Mouse (Mus musculus) lung, adult 2 months (tissue): ENCODE results near the gene P4ha3. TPM values are rescaled to one million over a fixed set of nuclear protein-coding genes. Genes with fewer than 3 reads are reported as not detected.
"Not testable (repeated sequence)": the region's sequence is repeated elsewhere in the genome, so short reads cannot be mapped to it uniquely, and the experiment has no call there.

Source experiments
- DNase-seq: peaks from one replicate; pipeline ENCODE4 v3.0.0; 2022
- H3K4me1 ChIP-seq: fragments of 200-500 bp; 2 replicates; pipeline ENCODE4 v1.6.1; 2011; ENCODE audit warnings: low read length; ENCODE audit not compliant: control insufficient read depth, insufficient read depth
- H3K4me3 ChIP-seq: fragments of 200-500 bp; replicated peaks from 2 replicates; pipeline ENCODE3; 2011; ENCODE audit warnings: low read depth, mild to moderate bottlenecking, control low read depth, low read length; ENCODE audit errors: extremely low read depth
- CTCF ChIP-seq: fragments of 200-500 bp; IDR thresholded peaks from 2 replicates; pipeline ENCODE4 v1.5.1; 2011; ENCODE audit warnings: mild to moderate bottlenecking, low read length, control low read depth; ENCODE audit not compliant: insufficient read depth
- POLR2A ChIP-seq: fragments of 200-500 bp; IDR thresholded peaks from 2 replicates; pipeline ENCODE4 v1.6.1; 2011; ENCODE audit warnings: low read depth, mild to moderate bottlenecking, control low read depth, low read length, borderline replicate concordance; ENCODE audit errors: extremely low read depth
- WGBS: fragments of 180-500 bp; shearing (Covaris S2); methylation state at CpG from one replicate; pipeline ENCODE4 v1.1.7; 2018; 5-methylcytosine and 5-hydroxymethylcytosine counted together
- polyA plus RNA-seq: library from polyadenylated mRNA; depleted of rRNA; stranded (reverse); fragments of >200 nt; gene quantifications from 2 replicates; pipeline ENCODE4 v1.2.3, GENCODE M21; 2012; rRNA removed

P4ha3 gene
- polyA plus RNA-seq = 0.77 and 1.2 TPM in 2 replicates

GRCm38 (mm10) chr7:100285383-100285782 is at the start of gene P4ha3:
Gene P4ha3, plus strand, starts transcription at chr7:100285520.
- Histone ChIP-seq H3K4me3 (no peak within 1 kb of the TSS), H3K4me1 (0 out of 2 replicates have a peak, but pooled peaks cover 3% of the 10 kb centered on the region)
- TF ChIP-seq POLR2A (no peak), CTCF (no peak)
- peak; percentile 21 for DNase-seq
- under 1% methylated on average over 52 of the region's 53 CpGs for WGBS

GRCm38 (mm10) chr7:100238271-100238670 is 47.0 kb upstream of the P4ha3 start:
- Histone ChIP-seq H3K4me3 (no peak overlapping the region), H3K4me1 (no peaks in the 10 kb centered on the region)
- TF ChIP-seq POLR2A = no peak
- TF ChIP-seq CTCF = no peak
- WGBS = 82% methylated on average over 1 of the region's 1 CpGs
- no peak for DNase-seq

- Histone ChIP-seq H3K4me1 (no peaks in the 10 kb centered on the region), H3K4me3 (no peak overlapping the region)
- no peak for DNase-seq
- no peak for TF ChIP-seq CTCF
- TF ChIP-seq POLR2A = no peak
- WGBS = 85% methylated on average over 2 of the region's 2 CpGs
Measured at GRCm38 (mm10) chr7:100240601-100241000, 44.7 kb upstream of the P4ha3 start.

- no peak for DNase-seq
- H3K4me1 ChIP-seq = no peaks in the 10 kb centered on the region
- H3K4me3 ChIP-seq = no peak overlapping the region
- WGBS = 76% methylated on average over 1 of the region's 1 CpGs
- TF ChIP-seq CTCF = no peak
- no peak for TF ChIP-seq POLR2A
Measured at GRCm38 (mm10) chr7:100243007-100243406, 42.3 kb upstream of the P4ha3 start.

- DNase-seq = no peak
- H3K4me1 ChIP-seq = no peaks in the 10 kb centered on the region
- no peak for TF ChIP-seq CTCF
- no peak for TF ChIP-seq POLR2A
- 94% methylated on average over 4 of the region's 4 CpGs for WGBS
- H3K4me3 ChIP-seq = no peak overlapping the region
Measured at GRCm38 (mm10) chr7:100244225-100244624, 41.1 kb upstream of the P4ha3 start.

- TF ChIP-seq CTCF (no peak), POLR2A (no peak)
- DNase-seq = no peak
- WGBS = 96% methylated on average over 3 of the region's 3 CpGs
Measured at GRCm38 (mm10) chr7:100245176-100245575, 40.1 kb upstream of the P4ha3 start.

GRCm38 (mm10) chr7:100250667-100251066 is 34.7 kb upstream of the P4ha3 start:
- TF ChIP-seq POLR2A (no peak), CTCF (no peak)
- Histone ChIP-seq H3K4me3 (no peak overlapping the region), H3K4me1 (no peaks in the 10 kb centered on the region)
- 93% methylated on average over 5 of the region's 5 CpGs for WGBS
- DNase-seq = no peak

More at GRCm38 (mm10) chr7:100245176-100245575, 40.1 kb upstream of the P4ha3 start:
- Histone ChIP-seq H3K4me3 (no peak overlapping the region), H3K4me1 (no peaks in the 10 kb centered on the region)

- WGBS = 66% methylated on average over 3 of the region's 3 CpGs
- Histone ChIP-seq H3K4me1 (no peaks in the 10 kb centered on the region), H3K4me3 (no peak overlapping the region)
- no peak for TF ChIP-seq POLR2A
- no peak for TF ChIP-seq CTCF
- no peak for DNase-seq
Measured at GRCm38 (mm10) chr7:100262350-100262749, 23.0 kb upstream of the P4ha3 start.

- DNase-seq, H3K4me1 ChIP-seq, H3K4me3 ChIP-seq: not testable (repeated sequence)
- 67% methylated on average over 17 of the region's 17 CpGs for WGBS
Measured at GRCm38 (mm10) chr7:100264934-100265333, 20.4 kb upstream of the P4ha3 start.

GRCm38 (mm10) chr7:100272369-100272768 is 13.0 kb upstream of the P4ha3 start:
- no peak for DNase-seq
- 88% methylated on average over 8 of the region's 8 CpGs for WGBS
- TF ChIP-seq CTCF (no peak), POLR2A (no peak)
- Histone ChIP-seq H3K4me1 (no peaks in the 10 kb centered on the region), H3K4me3 (no peak overlapping the region)
